Mouse (Mus musculus): ENCODE results near the gene Spa17.

DNA sequence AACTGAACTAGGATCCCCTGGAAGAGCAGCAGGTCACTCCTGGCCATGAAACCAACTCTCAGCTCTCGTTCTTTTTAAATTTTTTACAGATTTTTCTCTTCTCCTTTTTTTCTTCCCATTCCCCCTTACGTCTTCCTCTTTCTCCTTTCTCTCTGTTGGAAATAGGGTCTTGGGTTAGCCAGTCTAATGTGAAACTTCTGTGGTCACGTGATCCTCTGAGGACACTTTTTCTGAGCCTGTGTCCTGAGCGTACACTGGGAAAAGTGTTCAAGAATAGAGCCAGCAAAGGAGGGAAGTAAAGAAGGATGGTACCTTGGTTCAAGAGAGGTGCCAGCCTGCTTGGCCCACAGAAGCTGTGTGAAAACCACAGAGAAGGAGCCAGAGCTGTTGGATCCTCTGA lies 23.1 kb downstream of the Spa17 start:
- TF ChIP-seq POLR2A (IDR thresholded peaks at IDR 0.05; ENCODE audit: extremely low read depth, insufficient read depth, low read length): no peak
- no peak for TF ChIP-seq CTCF (IDR thresholded peaks at IDR 0.05; ENCODE audit: low read depth, low read length)

Measured in liver, adult 2 months (tissue).